ENCODE assay signal across 8 mouse cellular contexts in genomic region chr1:72243656-72244316, GRCm38 (mm10). TPM values are rescaled to one million over a fixed set of nuclear protein-coding genes. Genes with fewer than 3 reads are reported as not detected.
DNase-seq lines count a peak whose midpoint lies in the region; ATAC-seq and TF ChIP-seq lines count a peak whose summit lies in the region.

No protein-coding gene starts in this region.

- peak overlapping the region; percentile 62 for H3K9ac ChIP-seq in embryonic facial prominence, embryonic 15.5 days
- peak overlapping the region; percentile 69 for H3K9ac ChIP-seq in kidney, embryonic 15.5 days

- peak; percentile 16; the same call in 1 of the 2 replicates for TF ChIP-seq CTCF in bone marrow, adult 2 months (IDR thresholded peaks at IDR 0.05; ENCODE audit: control insufficient read depth, insufficient read depth, low read length)

- H3K4me3 ChIP-seq in bone marrow, adult 2 months (replicated peaks; ENCODE audit: control insufficient read depth, low read depth, low read length): peak overlapping the region; percentile 76
- H3K4me3 ChIP-seq in embryonic facial prominence, embryonic 15.5 days (replicated peaks): peak overlapping the region; percentile 50
- peak overlapping the region; percentile 61 for H3K4me3 ChIP-seq in heart, embryonic 10.5 days
- peak overlapping the region; percentile 49 for H3K4me3 ChIP-seq in kidney, embryonic 15.5 days (replicated peaks)

- no peaks in the 10 kb centered on the region; the same call in 1 of the 2 replicates for H3K4me1 ChIP-seq in bone marrow, adult 2 months (ENCODE audit: control insufficient read depth, insufficient read depth, low read length)
- no peaks in the 10 kb centered on the region for H3K4me1 ChIP-seq in embryonic facial prominence, embryonic 15.5 days
- no peaks in the 10 kb centered on the region for H3K4me1 ChIP-seq in heart, embryonic 10.5 days
- H3K4me1 ChIP-seq in kidney, embryonic 15.5 days: 0 out of 2 replicates have a peak, but pooled peaks cover 5% of the 10 kb centered on the region

- peak; percentile 96 for ATAC-seq in embryonic facial prominence, embryonic 15.5 days (ENCODE audit: insufficient number of reproducible peaks, low FRiP score, low TSS enrichment, low read depth)
- peak; percentile 96 for ATAC-seq in kidney, embryonic 15.5 days (replicated peaks; ENCODE audit: low FRiP score)
- ATAC-seq in monocyte, adult 5-6 weeks (replicated peaks; ENCODE audit: insufficient number of reproducible peaks, low FRiP score, low TSS enrichment, poor library complexity, severe bottlenecking): peak; percentile 99

- no peaks in the 10 kb centered on the region for H3K27me3 ChIP-seq in embryonic facial prominence, embryonic 15.5 days
- no peaks in the 10 kb centered on the region for H3K27me3 ChIP-seq in heart, embryonic 10.5 days (ENCODE audit: insufficient read depth, poor library complexity, severe bottlenecking)
- H3K27me3 ChIP-seq in kidney, embryonic 15.5 days: no peaks in the 10 kb centered on the region

- TF ChIP-seq POLR2A in bone marrow, adult 2 months (IDR thresholded peaks at IDR 0.05; ENCODE audit: borderline replicate concordance, control insufficient read depth, low read depth, low read length): peak; percentile 85

- peak overlapping the region; percentile 96 for H3K27ac ChIP-seq in bone marrow, adult 2 months (ENCODE audit: control insufficient read depth, insufficient read depth, low read depth, low read length, poor library complexity)
- peak overlapping the region; percentile 99 for H3K27ac ChIP-seq in embryonic facial prominence, embryonic 15.5 days (replicated peaks)
- peak overlapping the region; percentile 100 for H3K27ac ChIP-seq in heart, embryonic 10.5 days
- H3K27ac ChIP-seq in kidney, embryonic 15.5 days: peak overlapping the region; percentile 99

- H3K36me3 ChIP-seq in embryonic facial prominence, embryonic 15.5 days: no peaks in the 10 kb centered on the region
- no peaks in the 10 kb centered on the region for H3K36me3 ChIP-seq in heart, embryonic 10.5 days
- no peaks in the 10 kb centered on the region for H3K36me3 ChIP-seq in kidney, embryonic 15.5 days

- DNase-seq in 416B (ENCODE audit: low read depth): peak; percentile 99
- peak; percentile 98 for DNase-seq in heart, embryonic 10.5 days (ENCODE audit: low spot score)
- DNase-seq in liver: peak; percentile 98
- peak; percentile 95 to 97 for DNase-seq in spleen, postnatal 4 days (ENCODE audit: low spot score in 2 of 2)

- peak overlapping the region; percentile 61 for H3K4me2 ChIP-seq in embryonic facial prominence, embryonic 15.5 days (replicated peaks)
- peak overlapping the region; percentile 70 for H3K4me2 ChIP-seq in kidney, embryonic 15.5 days

- no peaks in the 10 kb centered on the region for H3K9me3 ChIP-seq in embryonic facial prominence, embryonic 15.5 days (replicated peaks)
- H3K9me3 ChIP-seq in heart, embryonic 10.5 days: no peaks in the 10 kb centered on the region
- H3K9me3 ChIP-seq in kidney, embryonic 15.5 days (replicated peaks): no peaks in the 10 kb centered on the region

- under 1% methylated on average over 47 of the region's 47 CpGs for WGBS in bone marrow, adult 2 months
- WGBS in embryonic facial prominence, embryonic 15.5 days: under 1% methylated on average over 46 of the region's 47 CpGs
- WGBS in heart, embryonic 10.5 days: under 1% methylated on average over 47 of the region's 47 CpGs
- under 1% methylated on average over 46 of the region's 47 CpGs for WGBS in kidney, embryonic 15.5 days

RNA-seq across cellular contexts. Expression of gene Mreg, which starts 31.7 kb away (rescaled TPM):
- 8.1 TPM in 1 of 2 replicates, not detected in the other for polyA plus RNA-seq in bone marrow, adult 2 months (2011; ENCODE audit: insufficient read depth, insufficient read length, low replicate concordance, missing spikeins)
- 9.8 and 10.4 TPM in 2 replicates for polyA plus RNA-seq in embryonic facial prominence, embryonic 15.5 days (2015; fragmentation: Nextera tagmentation; extraction: Ambion mirVana)
- polyA plus RNA-seq in heart, embryonic 10.5 days (2016; fragmentation: Nextera tagmentation; extraction: Ambion mirVana): 4.0 and 4.2 TPM in 2 replicates
- 5.4 and 5.7 TPM in 2 replicates for polyA plus RNA-seq in kidney, embryonic 15.5 days (2015; fragmentation: Nextera tagmentation; extraction: Ambion mirVana)
- total RNA-seq in monocyte, adult 5-6 weeks (2017): 0.53 to 0.78 TPM (median 0.57 TPM) in 3 replicates

RNA-seq across cellular contexts. Expression of gene Pecr, which starts 40.3 kb away (rescaled TPM):
- 10.6 and 12.0 TPM in 2 replicates for polyA plus RNA-seq in bone marrow, adult 2 months (2011; ENCODE audit: insufficient read depth, insufficient read length, low replicate concordance, missing spikeins)
- 35.6 and 37.1 TPM in 2 replicates for polyA plus RNA-seq in embryonic facial prominence, embryonic 15.5 days (2015; fragmentation: Nextera tagmentation; extraction: Ambion mirVana)
- 20.4 and 28.6 TPM in 2 replicates for polyA plus RNA-seq in heart, embryonic 10.5 days (2016; fragmentation: Nextera tagmentation; extraction: Ambion mirVana)
- 53.8 and 54.9 TPM in 2 replicates for polyA plus RNA-seq in kidney, embryonic 15.5 days (2015; fragmentation: Nextera tagmentation; extraction: Ambion mirVana)
- 0.58 to 1.9 TPM in 2 of 3 replicates, not detected in the other for total RNA-seq in monocyte, adult 5-6 weeks (2017)

RNA-seq across cellular contexts. Expression of gene Tmem169, which starts 40.4 kb away (rescaled TPM):
- polyA plus RNA-seq in bone marrow, adult 2 months (2011; ENCODE audit: insufficient read depth, insufficient read length, low replicate concordance, missing spikeins): 1.0 TPM in 2 replicates
- polyA plus RNA-seq in embryonic facial prominence, embryonic 15.5 days (2015; fragmentation: Nextera tagmentation; extraction: Ambion mirVana): 3.1 and 3.7 TPM in 2 replicates
- 0.36 and 1.1 TPM in 2 replicates for polyA plus RNA-seq in heart, embryonic 10.5 days (2016; fragmentation: Nextera tagmentation; extraction: Ambion mirVana)
- 4.8 and 5.0 TPM in 2 replicates for polyA plus RNA-seq in kidney, embryonic 15.5 days (2015; fragmentation: Nextera tagmentation; extraction: Ambion mirVana)
- total RNA-seq in monocyte, adult 5-6 weeks (2017): not detected in 3 replicates

Comparison
In these comparisons a context has a peak if more than half of its experiments do, and no peak if none do; other contexts are left out.
1. Peak in every context shown above with its lines: DNase-seq, ATAC-seq, H3K4me3 ChIP-seq and H3K27ac ChIP-seq.